Mouse (Mus musculus): ENCODE measurements at regions not wholly inside any gene's neighbourhood (a gene's known extent, or its start where the extent isn't known, plus 50 kb on each side); places are given as distances from the start of the nearest gene placed in this dataset.

- Histone ChIP-seq H3K36me3 (ENCODE audit: control insufficient read depth, insufficient read depth, low read length) (no peaks in the 10 kb centered on the region), H3K4me3 (ENCODE audit: extremely low read depth, insufficient read depth, insufficient read length) (no peak overlapping the region), H3K27me3 (ENCODE audit: control insufficient read depth, insufficient read depth, low read length) (no peaks in the 10 kb centered on the region), H3K4me1 (ENCODE audit: control insufficient read depth, insufficient read depth, insufficient read length) (no peaks in the 10 kb centered on the region), H3K27ac (ENCODE audit: insufficient read depth, low read length) (no peak overlapping the region)
- no peak for DNase-seq (ENCODE audit: low read depth in 1 of 2, low spot score in 2 of 2)
- 95% methylated on average over 11 of the region's 11 CpGs for WGBS
- TF ChIP-seq POLR2A (IDR thresholded peaks at IDR 0.05; ENCODE audit: low read depth, low read length) (no peak), CTCF (IDR thresholded peaks at IDR 0.05; ENCODE audit: extremely low read depth, insufficient read depth, insufficient read length, insufficient replicate concordance) (no peak)
Measured at GRCm38 (mm10) chr13:112050892-112051291, 237.4 kb upstream of the Ankrd55 start.

- Histone ChIP-seq H3K27me3 (ENCODE audit: control insufficient read depth, insufficient read depth, low read length) (no peaks in the 10 kb centered on the region), H3K4me1 (ENCODE audit: control insufficient read depth, insufficient read depth, insufficient read length) (no peaks in the 10 kb centered on the region), H3K4me3 (ENCODE audit: extremely low read depth, insufficient read depth, insufficient read length) (no peak overlapping the region), H3K36me3 (ENCODE audit: control insufficient read depth, insufficient read depth, low read length) (no peaks in the 10 kb centered on the region), H3K27ac (ENCODE audit: insufficient read depth, low read length) (no peak overlapping the region)
- DNase-seq (ENCODE audit: low read depth in 1 of 2, low spot score in 2 of 2), result no peak
- TF ChIP-seq CTCF (IDR thresholded peaks at IDR 0.05; ENCODE audit: extremely low read depth, insufficient read depth, insufficient read length, insufficient replicate concordance), result no peak
- TF ChIP-seq POLR2A (IDR thresholded peaks at IDR 0.05; ENCODE audit: low read depth, low read length), result no peak
- WGBS, result 97% methylated on average over 3 of the region's 3 CpGs
Measured at GRCm38 (mm10) chr13:112052011-112052410, 236.2 kb upstream of the Ankrd55 start.

- TF ChIP-seq POLR2A (IDR thresholded peaks at IDR 0.05; ENCODE audit: low read depth, low read length) (no peak), CTCF (IDR thresholded peaks at IDR 0.05; ENCODE audit: extremely low read depth, insufficient read depth, insufficient read length, insufficient replicate concordance) (no peak)
- Histone ChIP-seq H3K27ac (ENCODE audit: insufficient read depth, low read length) (no peak overlapping the region), H3K36me3 (ENCODE audit: control insufficient read depth, insufficient read depth, low read length) (no peaks in the 10 kb centered on the region), H3K4me3 (ENCODE audit: extremely low read depth, insufficient read depth, insufficient read length) (no peak overlapping the region), H3K27me3 (ENCODE audit: control insufficient read depth, insufficient read depth, low read length) (no peaks in the 10 kb centered on the region), H3K4me1 (ENCODE audit: control insufficient read depth, insufficient read depth, insufficient read length) (no peaks in the 10 kb centered on the region)
- WGBS, result 95% methylated on average over 3 of the region's 3 CpGs
- DNase-seq (ENCODE audit: low read depth in 1 of 2, low spot score in 2 of 2), result no peak
Measured at GRCm38 (mm10) chr13:112052456-112052855, 235.8 kb upstream of the Ankrd55 start.

- no peak for TF ChIP-seq POLR2A (IDR thresholded peaks at IDR 0.05; ENCODE audit: low read depth, low read length)
- no peak for TF ChIP-seq CTCF (IDR thresholded peaks at IDR 0.05; ENCODE audit: extremely low read depth, insufficient read depth, insufficient read length, insufficient replicate concordance)
- Histone ChIP-seq H3K4me3 (ENCODE audit: extremely low read depth, insufficient read depth, insufficient read length) (no peak overlapping the region), H3K36me3 (ENCODE audit: control insufficient read depth, insufficient read depth, low read length) (no peaks in the 10 kb centered on the region), H3K4me1 (ENCODE audit: control insufficient read depth, insufficient read depth, insufficient read length) (no peaks in the 10 kb centered on the region), H3K27me3 (ENCODE audit: control insufficient read depth, insufficient read depth, low read length) (no peaks in the 10 kb centered on the region), H3K27ac (ENCODE audit: insufficient read depth, low read length) (no peak overlapping the region)
- no peak for DNase-seq (ENCODE audit: low read depth in 1 of 2, low spot score in 2 of 2)
- WGBS, result 87% methylated on average over 6 of the region's 6 CpGs
Measured at GRCm38 (mm10) chr13:112054879-112055371, 233.3 kb upstream of the Ankrd55 start.

GRCm38 (mm10) chr13:112058218-112058617, 230.0 kb upstream of the Ankrd55 start:
- H3K27me3 ChIP-seq (ENCODE audit: control insufficient read depth, insufficient read depth, low read length), result no peaks in the 10 kb centered on the region
- 72% methylated on average over 11 of the region's 11 CpGs for WGBS
- no peak for DNase-seq (ENCODE audit: low read depth in 1 of 2, low spot score in 2 of 2)
- H3K4me1 ChIP-seq (ENCODE audit: control insufficient read depth, insufficient read depth, insufficient read length), result peaks cover 4% of the 10 kb centered on the region; the same call in 1 of the 2 replicates
- no peaks in the 10 kb centered on the region for H3K36me3 ChIP-seq (ENCODE audit: control insufficient read depth, insufficient read depth, low read length)
- H3K27ac ChIP-seq (ENCODE audit: insufficient read depth, low read length), result no peak overlapping the region
- no peak overlapping the region for H3K4me3 ChIP-seq (ENCODE audit: extremely low read depth, insufficient read depth, insufficient read length)
- TF ChIP-seq POLR2A (IDR thresholded peaks at IDR 0.05; ENCODE audit: low read depth, low read length) (no peak), CTCF (IDR thresholded peaks at IDR 0.05; ENCODE audit: extremely low read depth, insufficient read depth, insufficient read length, insufficient replicate concordance) (no peak)

- H3K4me3 ChIP-seq (ENCODE audit: extremely low read depth, insufficient read depth, insufficient read length), result no peak overlapping the region
- TF ChIP-seq POLR2A (IDR thresholded peaks at IDR 0.05; ENCODE audit: low read depth, low read length) (no peak), CTCF (IDR thresholded peaks at IDR 0.05; ENCODE audit: extremely low read depth, insufficient read depth, insufficient read length, insufficient replicate concordance) (no peak)
- WGBS, result 80% methylated on average over 6 of the region's 6 CpGs
Measured at GRCm38 (mm10) chr13:112058771-112059170, 229.5 kb upstream of the Ankrd55 start.

GRCm38 (mm10) chr13:112062024-112062423, 226.2 kb upstream of the Ankrd55 start:
- H3K27ac ChIP-seq (ENCODE audit: insufficient read depth, low read length), result no peak overlapping the region
- no peaks in the 10 kb centered on the region for H3K27me3 ChIP-seq (ENCODE audit: control insufficient read depth, insufficient read depth, low read length)
- peak in 1 of 2 experiments; percentile 18 for DNase-seq (ENCODE audit: low read depth in 1 of 2, low spot score in 2 of 2)
- no peak overlapping the region for H3K4me3 ChIP-seq (ENCODE audit: extremely low read depth, insufficient read depth, insufficient read length)
- TF ChIP-seq CTCF (IDR thresholded peaks at IDR 0.05; ENCODE audit: extremely low read depth, insufficient read depth, insufficient read length, insufficient replicate concordance) (no peak), POLR2A (IDR thresholded peaks at IDR 0.05; ENCODE audit: low read depth, low read length) (no peak)
- WGBS, result 55% methylated on average over 8 of the region's 8 CpGs
- H3K36me3 ChIP-seq (ENCODE audit: control insufficient read depth, insufficient read depth, low read length), result no peaks in the 10 kb centered on the region
- peaks cover 9% of the 10 kb centered on the region; the same call in 1 of the 2 replicates for H3K4me1 ChIP-seq (ENCODE audit: control insufficient read depth, insufficient read depth, insufficient read length)

More at GRCm38 (mm10) chr13:112058771-112059170, 229.5 kb upstream of the Ankrd55 start:
- Histone ChIP-seq H3K36me3 (ENCODE audit: control insufficient read depth, insufficient read depth, low read length) (no peaks in the 10 kb centered on the region), H3K4me1 (ENCODE audit: control insufficient read depth, insufficient read depth, insufficient read length) (peaks cover 7% of the 10 kb centered on the region; the same call in 1 of the 2 replicates), H3K27ac (ENCODE audit: insufficient read depth, low read length) (no peak overlapping the region), H3K27me3 (ENCODE audit: control insufficient read depth, insufficient read depth, low read length) (no peaks in the 10 kb centered on the region)
- DNase-seq (ENCODE audit: low read depth in 1 of 2, low spot score in 2 of 2), result no peak

Data from spleen, adult 2 months (tissue).